Mouse (Mus musculus) c-Kit-positive CD71-positive TER-119-positive erythroid progenitor cells, embryonic 14.5 days (primary cell): Measurements from ENCODE around the gene Sowaha.

ENCODE experiments used
- DNase-seq: peaks from one replicate; pipeline ENCODE4 v3.0.0-alpha.2; 2013; ENCODE audit warnings: low spot score

Sowaha gene

GRCm38 (mm10) chr11:53505026-53505663, 25.1 kb upstream of the Sowaha start:
- DNase-seq: no peak

- DNase-seq: no peak
Measured at GRCm38 (mm10) chr11:53504376-53504775, 24.3 kb upstream of the Sowaha start.

- DNase-seq: no peak
Measured at GRCm38 (mm10) chr11:53503738-53504137, 23.7 kb upstream of the Sowaha start.

- no peak for DNase-seq
Measured at GRCm38 (mm10) chr11:53502039-53502765, 22.1 kb upstream of the Sowaha start.

- DNase-seq: no peak
Measured at GRCm38 (mm10) chr11:53500569-53500968, 20.5 kb upstream of the Sowaha start.

DNA sequence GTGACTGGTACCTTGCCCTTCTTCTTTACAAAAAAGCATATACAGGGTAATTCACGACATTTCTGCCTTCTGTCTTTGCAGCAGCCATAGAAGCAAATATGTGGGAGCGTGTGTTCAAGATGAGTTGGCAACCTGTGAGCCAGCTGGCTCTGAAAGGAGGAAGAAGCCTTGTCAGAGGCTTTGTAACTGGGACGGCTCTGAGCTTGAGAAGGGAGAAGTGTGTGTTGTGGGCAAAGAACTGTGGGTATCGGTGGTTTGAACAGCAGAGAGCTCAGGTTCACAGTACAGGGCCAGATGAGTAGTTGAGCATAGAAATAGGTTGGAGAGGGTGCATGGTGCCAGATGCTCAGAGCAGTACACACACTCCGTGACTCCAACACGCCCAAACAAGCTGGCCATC, 16.9 kb upstream of the Sowaha start:
- no peak for DNase-seq

DNA sequence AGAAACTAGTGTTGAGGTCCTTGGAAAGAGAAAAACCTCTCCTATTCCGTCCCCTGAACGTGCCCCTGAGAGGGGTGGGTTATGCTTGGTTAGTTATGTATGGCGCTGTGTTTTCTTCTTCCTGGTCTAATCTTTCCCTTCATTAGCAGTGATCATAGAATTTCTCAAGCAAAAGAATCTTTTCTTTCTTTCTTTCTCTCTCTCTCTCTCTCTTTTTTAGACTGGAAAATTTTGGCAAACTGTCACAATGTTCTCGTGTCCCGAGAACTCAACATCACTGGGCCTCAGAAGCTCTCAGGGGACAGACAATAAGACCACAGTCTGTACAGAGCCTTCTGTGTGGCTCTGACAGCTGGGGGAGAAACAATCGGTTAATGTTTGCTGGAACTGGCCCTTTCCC, 15.3 kb upstream of the Sowaha start:
- DNase-seq: no peak

- no peak for DNase-seq
Measured at GRCm38 (mm10) chr11:53493243-53493955, 13.3 kb upstream of the Sowaha start.

DNA sequence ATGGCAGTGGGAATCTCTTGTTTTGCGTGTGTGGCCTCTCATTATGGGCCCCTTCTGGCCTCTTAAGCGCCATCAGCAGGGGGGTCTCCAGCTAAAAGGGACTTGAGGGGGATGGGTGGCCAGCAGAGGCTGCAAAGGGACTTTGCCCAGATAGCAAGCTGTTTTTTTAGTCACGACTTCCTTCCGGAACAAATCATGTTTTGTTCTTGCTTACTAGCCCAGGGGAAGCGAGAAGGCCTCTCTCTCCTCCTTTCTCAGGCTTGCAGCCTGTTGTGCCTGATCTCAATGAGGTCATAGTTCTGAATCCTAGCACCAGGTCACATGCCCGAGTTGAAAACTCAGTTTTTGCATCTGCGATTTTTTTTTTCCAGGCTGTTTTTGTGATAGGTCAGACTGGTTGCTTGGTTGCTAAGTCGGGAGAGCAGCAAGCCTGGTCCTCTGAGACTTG, 11.9 kb upstream of the Sowaha start:
- DNase-seq: no peak

DNA sequence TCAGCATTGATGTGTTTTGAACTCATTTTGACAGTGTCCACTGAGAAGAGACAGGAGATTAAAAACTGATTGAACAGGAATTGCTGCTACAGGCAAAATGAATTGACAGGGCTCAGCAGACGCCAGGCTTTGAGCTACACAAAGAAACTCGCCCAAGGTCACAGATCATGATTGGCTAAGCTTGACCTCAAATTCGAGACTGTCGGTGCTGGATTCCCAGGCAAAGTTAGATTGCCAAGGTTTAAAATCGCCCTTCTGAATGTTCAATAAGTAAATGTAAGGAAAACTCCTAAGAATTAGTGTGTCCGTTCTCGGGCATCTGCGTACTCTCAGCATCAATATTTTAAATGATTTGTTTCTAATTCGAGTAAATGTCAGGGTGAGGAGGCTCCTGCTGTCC, 9.3 kb upstream of the Sowaha start:
- no peak for DNase-seq

DNA sequence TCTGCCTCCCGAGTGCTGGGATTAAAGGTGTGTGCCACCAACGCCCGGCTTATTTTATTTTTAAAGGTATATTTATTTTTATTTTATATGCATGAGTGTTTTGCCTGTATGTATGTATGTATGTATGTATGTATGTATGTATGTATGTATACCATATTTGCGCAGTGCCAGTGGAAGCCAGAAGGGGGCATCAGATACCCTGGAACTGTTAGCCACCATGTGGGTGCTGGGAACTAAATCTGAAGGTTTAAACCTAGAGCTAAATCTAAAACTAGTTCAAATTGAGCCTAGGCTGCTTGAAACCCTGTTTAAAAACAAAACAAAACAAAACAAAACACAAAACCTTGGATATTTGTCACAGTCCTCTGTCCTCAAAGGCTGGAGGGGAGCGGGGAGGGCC, 8.9 kb upstream of the Sowaha start:
- DNase-seq: no peak

DNA sequence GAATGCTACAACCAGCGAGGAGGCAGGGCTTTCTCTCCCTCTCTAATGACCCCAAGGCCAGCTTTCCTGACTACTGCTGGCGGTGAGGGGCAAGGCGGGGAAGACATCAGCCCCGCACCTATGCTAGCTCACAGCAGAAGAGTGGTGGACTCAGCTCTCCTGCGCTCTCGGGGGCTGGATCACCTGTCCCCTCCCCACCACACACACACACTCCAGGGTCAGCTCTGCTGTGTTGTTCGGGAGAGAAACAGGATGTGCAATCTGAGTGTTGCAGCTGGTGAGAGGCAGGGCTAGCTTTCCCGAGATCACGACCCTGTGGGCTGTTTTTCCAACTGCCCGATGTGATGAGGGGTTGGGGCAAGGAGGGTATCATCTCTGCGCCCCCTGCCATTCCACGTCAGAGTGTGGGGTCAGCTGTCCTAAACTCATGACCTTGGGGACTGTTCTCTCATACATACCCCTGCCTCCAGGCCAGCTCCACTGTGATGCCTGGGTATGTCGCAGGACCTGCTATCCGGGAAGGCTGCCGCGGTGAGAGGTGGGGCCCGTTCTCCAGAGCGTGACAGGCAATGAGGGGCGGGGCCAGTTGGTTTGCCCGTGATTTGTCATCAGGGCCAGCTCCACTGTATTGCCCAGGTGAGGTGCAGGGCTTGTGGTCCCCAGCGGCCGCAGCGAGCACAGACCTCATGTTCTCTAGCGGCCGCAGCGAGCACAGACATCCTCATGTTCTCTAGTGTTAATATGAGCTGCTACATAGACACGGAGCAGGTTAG, 6.9 kb upstream of the Sowaha start:
- DNase-seq: no peak

- no peak for DNase-seq
Measured at GRCm38 (mm10) chr11:53486351-53486750, 6.3 kb upstream of the Sowaha start.

DNA sequence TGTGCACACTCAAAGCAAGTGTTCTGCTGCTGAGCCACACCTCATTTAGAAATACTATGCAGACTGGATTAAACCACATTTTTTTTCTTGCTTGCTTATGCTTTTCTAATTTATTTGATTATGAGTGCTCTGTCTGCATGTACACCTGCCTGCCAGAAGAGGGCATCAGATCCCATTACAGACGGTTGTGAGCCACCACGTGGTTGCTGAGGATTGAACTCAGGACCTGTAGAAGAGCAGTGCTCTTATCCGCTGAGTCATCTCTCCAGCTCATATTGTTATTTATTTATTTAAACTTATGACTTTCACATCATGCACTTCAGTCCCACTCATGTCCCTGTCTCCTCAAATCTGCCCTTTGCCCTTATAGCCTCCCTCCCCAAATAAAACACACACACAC, 5.6 kb upstream of the Sowaha start:
- DNase-seq: no peak

GRCm38 (mm10) chr11:53483159-53483891, 3.3 kb upstream of the Sowaha start:
- DNase-seq: peak; percentile 76

DNA sequence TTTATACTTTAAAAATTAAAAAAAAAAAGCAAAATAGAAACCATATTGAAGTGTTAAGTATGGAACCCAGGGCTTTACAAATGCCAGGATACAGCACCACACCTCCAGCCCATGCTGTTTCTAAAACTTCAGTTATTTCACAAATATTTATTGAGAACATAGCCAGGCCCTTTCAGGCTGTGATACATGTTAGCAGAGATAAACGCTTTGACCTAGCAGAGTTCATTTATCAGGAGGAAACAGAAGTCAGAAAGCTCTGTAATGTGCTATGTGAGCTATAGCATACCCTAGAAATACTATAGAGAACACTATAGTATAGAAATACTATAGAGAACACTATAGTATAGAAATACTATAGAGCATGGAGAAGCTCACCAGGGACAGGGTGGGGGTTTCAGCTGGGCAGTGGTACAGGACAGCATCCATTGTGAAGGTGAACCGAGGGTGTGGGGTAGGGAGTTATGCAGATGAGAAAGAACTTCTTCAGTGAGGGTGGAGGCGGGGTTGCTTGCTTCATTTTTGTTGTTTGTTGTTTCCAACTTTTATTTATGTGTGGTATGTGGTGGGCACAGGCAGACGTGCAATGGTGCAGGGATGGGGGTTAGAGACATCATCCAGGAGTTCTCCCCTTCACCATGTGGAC, 1.1 kb upstream of the Sowaha start:
- DNase-seq: peak; percentile 79

DNA sequence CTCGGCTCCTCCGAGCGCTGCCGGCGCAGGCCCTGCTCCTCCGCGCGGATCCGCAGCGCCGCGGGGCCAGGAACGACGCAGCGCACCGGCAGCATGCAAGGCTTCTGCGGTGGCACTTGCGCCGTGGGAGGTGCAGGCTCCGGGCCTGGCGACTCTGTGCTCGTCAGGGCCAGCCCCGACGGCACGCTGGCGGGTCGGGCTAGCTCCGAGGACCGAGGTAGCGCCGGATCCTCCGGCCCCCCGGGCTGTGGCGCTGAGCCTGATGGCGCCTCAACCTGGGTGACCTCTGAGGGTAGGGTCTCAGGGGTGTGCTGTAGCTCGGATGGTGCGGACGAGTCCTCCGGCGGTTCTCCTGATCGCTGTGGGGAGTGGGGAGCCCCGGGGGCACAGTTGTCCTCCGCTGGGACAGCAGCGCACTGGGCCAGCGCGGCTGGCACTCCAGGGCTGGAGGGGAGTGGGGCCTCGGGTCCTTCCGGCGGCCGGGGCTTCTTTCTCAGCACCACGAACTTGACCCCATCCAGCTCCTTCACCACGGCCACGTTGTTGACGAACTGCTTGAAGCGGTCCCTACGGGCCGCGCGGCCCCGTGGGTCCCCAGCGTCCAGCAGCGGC, 797 bp downstream of the Sowaha start:
- DNase-seq: no peak

- no peak for DNase-seq
Measured at GRCm38 (mm10) chr11:53478383-53479170, 1.5 kb downstream of the Sowaha start.

- DNase-seq: no peak
Measured at GRCm38 (mm10) chr11:53477833-53478232, 2.2 kb downstream of the Sowaha start.

DNA sequence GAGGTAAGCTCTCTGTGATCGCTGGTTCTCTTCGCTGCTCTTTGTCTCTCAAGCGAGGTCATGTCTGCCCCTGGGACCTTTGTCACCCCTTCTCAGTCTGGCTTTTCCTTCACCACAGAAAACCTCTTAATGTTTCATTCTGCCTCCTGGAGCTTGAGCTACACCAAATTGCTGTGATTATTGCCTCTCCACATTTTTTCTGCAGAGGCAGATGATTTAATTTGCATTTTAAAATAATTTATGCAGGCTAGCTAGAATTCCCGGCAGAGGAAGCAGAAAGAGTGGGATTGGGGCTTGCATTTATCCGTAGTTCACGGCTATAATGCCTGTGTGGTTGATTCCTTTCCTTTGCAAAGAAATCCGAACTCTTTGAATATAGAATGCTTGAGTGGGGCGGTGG, 4.5 kb downstream of the Sowaha start:
- DNase-seq: no peak
